Mouse (Mus musculus): ENCODE results near the gene Gmppa. TPM values are rescaled to one million over a fixed set of nuclear protein-coding genes. Genes with fewer than 3 reads are reported as not detected.
A peak's percentile ranks its signal among the peaks of the same experiment; 100 is the strongest.

The Gmppa gene
- total RNA-seq, 1 experiment from 2014 or later = 39.2 TPM

- ATAC-seq (replicated peaks; ENCODE audit: insufficient number of reproducible peaks, low FRiP score, low TSS enrichment, poor library complexity, severe bottlenecking) = peak; percentile 24
Measured at GRCm38 (mm10) chr1:75477264-75477965, 41.7 kb downstream of the Gmppa start.

DNA sequence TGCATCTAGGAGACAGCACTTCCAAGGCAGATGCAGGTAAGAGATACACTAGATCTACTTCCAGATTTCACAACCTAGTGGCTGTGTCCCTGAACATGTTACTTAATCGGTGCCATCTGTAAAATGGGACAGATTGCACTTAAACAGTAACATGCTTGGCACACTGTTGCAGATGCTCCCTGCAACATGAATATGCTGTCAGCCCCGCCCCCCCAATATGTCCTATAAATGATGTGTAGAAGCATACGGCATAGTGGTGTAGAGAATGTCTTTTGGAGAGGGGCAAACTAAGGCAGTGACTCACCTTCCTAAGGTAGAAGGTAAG is 42.2 kb downstream of the Gmppa start:
- no peak for ATAC-seq (replicated peaks; ENCODE audit: insufficient number of reproducible peaks, low FRiP score, low TSS enrichment, poor library complexity, severe bottlenecking)

DNA sequence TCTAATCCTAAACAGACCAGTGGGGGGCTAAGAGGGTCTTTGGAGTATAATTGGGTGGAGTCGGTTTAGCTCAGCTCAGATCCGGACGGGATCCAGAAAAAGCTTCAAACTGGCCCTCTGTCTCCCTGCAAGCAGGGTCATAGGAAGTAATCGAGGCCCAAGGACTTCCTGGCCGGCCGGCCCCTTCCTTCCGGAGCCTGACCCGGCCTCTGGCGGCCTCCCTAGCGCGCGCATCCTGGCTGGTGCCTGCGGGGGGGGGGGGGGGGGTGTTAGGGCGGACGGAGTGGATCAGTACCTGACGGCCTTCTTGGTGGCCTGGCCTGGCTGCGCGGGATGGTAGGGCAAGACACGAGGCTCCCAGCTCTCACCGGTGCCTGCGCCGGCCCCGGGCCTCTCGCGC is 42.8 kb downstream of the Gmppa start:
- no peak for ATAC-seq (replicated peaks; ENCODE audit: insufficient number of reproducible peaks, low FRiP score, low TSS enrichment, poor library complexity, severe bottlenecking)

GRCm38 (mm10) chr1:75478916-75479634 is 43.3 kb downstream of the Gmppa start, which contains the start of the genes Chpf and Tmem198:
Gene Chpf, minus strand, starts transcription at chr1:75479307.
Gene Tmem198, plus strand, starts transcription at chr1:75479532.
- ATAC-seq (replicated peaks; ENCODE audit: insufficient number of reproducible peaks, low FRiP score, low TSS enrichment, poor library complexity, severe bottlenecking) = peak; percentile 85

- no peak for ATAC-seq (replicated peaks; ENCODE audit: insufficient number of reproducible peaks, low FRiP score, low TSS enrichment, poor library complexity, severe bottlenecking)
Measured at GRCm38 (mm10) chr1:75479635-75479989, 43.9 kb downstream of the Gmppa start.

- no peak for ATAC-seq (replicated peaks; ENCODE audit: insufficient number of reproducible peaks, low FRiP score, low TSS enrichment, poor library complexity, severe bottlenecking)
Measured at GRCm38 (mm10) chr1:75480036-75480435, 44.3 kb downstream of the Gmppa start.

- no peak for ATAC-seq (replicated peaks; ENCODE audit: insufficient number of reproducible peaks, low FRiP score, low TSS enrichment, poor library complexity, severe bottlenecking)
Measured at GRCm38 (mm10) chr1:75480735-75481134, 45.0 kb downstream of the Gmppa start.

GRCm38 (mm10) chr1:75486561-75486960 is 50.8 kb downstream of the Gmppa start:
- no peak for ATAC-seq (replicated peaks; ENCODE audit: insufficient number of reproducible peaks, low FRiP score, low TSS enrichment, poor library complexity, severe bottlenecking)

DNA sequence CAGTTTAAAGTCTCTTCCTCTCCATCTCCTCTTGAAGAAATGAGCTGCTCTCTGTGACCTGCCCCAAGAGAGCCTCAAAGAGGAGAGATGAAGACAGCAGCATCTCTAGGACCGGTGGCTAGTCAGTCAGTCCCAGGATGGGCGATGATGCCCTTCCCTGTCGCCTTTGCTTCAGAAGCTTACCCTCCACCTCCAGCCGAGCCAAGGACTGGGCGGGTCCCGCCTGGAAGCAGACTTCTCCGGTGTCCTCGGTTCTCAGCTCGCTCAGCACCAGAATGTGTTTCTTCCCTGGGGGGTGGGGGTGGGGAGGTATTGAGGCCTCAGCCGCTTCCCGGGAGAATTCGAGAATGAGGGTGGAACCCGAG is 51.3 kb downstream of the Gmppa start:
- no peak for ATAC-seq (replicated peaks; ENCODE audit: insufficient number of reproducible peaks, low FRiP score, low TSS enrichment, poor library complexity, severe bottlenecking)

DNA sequence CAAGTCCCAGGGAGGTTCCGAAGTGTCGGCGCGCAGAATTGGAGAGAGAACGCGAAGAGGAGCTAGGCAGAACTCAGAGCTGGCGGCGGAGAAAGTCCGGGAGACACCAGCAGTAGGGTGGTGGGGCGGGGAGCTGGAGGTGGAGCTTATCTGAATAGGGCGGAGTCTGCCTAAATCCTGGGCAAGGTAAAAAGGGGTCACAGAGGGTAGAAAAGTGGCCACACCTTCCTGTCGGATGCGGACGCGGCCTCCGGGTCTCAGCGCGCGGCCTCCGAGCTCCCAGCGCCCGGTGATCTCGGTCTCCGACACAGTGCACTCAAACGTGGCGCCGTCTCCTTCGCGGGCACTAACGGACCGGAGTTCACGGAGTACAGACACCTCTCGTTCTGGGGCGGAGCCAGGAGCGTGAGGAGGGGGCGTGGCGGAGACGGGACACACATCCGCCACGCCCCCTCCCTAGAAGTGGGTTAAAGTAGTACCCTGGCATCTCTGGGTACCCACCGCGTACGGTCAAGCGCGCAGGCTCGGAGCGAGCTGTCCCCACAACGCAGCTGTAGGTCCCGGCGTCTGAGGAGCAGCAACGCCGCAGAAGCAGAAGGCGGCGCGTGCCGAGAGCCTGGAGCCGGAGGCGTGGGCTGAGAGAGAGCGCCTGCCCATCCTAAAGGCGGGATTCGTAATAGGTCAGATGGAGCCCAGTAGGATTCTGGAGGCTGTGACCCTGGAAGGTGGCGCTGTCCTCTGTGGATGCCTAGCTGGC is 51.9 kb downstream of the Gmppa start:
- no peak for ATAC-seq (replicated peaks; ENCODE audit: insufficient number of reproducible peaks, low FRiP score, low TSS enrichment, poor library complexity, severe bottlenecking)

GRCm38 (mm10) chr1:75490785-75491551 is 55.2 kb downstream of the Gmppa start:
- ATAC-seq (replicated peaks; ENCODE audit: insufficient number of reproducible peaks, low FRiP score, low TSS enrichment, poor library complexity, severe bottlenecking) = no peak

- ATAC-seq (replicated peaks; ENCODE audit: insufficient number of reproducible peaks, low FRiP score, low TSS enrichment, poor library complexity, severe bottlenecking) = no peak
Measured at GRCm38 (mm10) chr1:75492579-75493170, 56.9 kb downstream of the Gmppa start.

Other genes starting within 250 kb of the Gmppa start
- 23.7 to 43.4 TPM (median 31.6 TPM) in 3 replicates for gene Ankzf1, start 243.8 kb upstream of the Gmppa start, total RNA-seq (2017)
- 14.6 to 21.0 TPM (median 20.4 TPM) in 3 replicates for gene Atg9a, start 243.7 kb upstream of the Gmppa start, total RNA-seq (2017)
- gene Glb1l, start 225.1 kb upstream of the Gmppa start, total RNA-seq (2017) = 9.2 to 12.8 TPM (median 9.2 TPM) in 3 replicates
- gene Stk16, start 225.1 kb upstream of the Gmppa start, total RNA-seq (2017) = 35.5 to 62.5 TPM (median 42.0 TPM) in 3 replicates
- gene Tuba4a, start 216.1 kb upstream of the Gmppa start, total RNA-seq (2017) = 55.7 to 63.9 TPM (median 58.5 TPM) in 3 replicates
- not detected in 3 replicates for gene A630095N17Rik, start 203.8 kb upstream of the Gmppa start, total RNA-seq (2017)
- gene Dnajb2, start 199.5 kb upstream of the Gmppa start, total RNA-seq (2017) = 22.6 to 64.3 TPM (median 30.7 TPM) in 3 replicates
- gene Ptprn, start 171.4 kb upstream of the Gmppa start, total RNA-seq (2017) = not detected in 3 replicates
- gene Resp18, start 157.5 kb upstream of the Gmppa start, total RNA-seq (2017) = not detected in 3 replicates
- 24.0 to 37.3 TPM (median 32.1 TPM) in 3 replicates for gene Dnpep, start 117.9 kb upstream of the Gmppa start, total RNA-seq (2017)
- gene Des, start 75.6 kb upstream of the Gmppa start, total RNA-seq (2017) = not detected in 3 replicates
- gene Speg, start 60.6 kb upstream of the Gmppa start, total RNA-seq (2017) = 0.49 TPM in 1 of 3 replicates, not detected in the others
- not detected in 3 replicates for gene Asic4, start 14.5 kb downstream of the Gmppa start, total RNA-seq (2017)
- 3.6 to 11.4 TPM (median 4.3 TPM) in 3 replicates for gene Chpf, start 43.4 kb downstream of the Gmppa start, total RNA-seq (2017)
- gene Tmem198, start 43.6 kb downstream of the Gmppa start, total RNA-seq (2017) = 0.21 to 3.7 TPM (median 0.86 TPM) in 3 replicates
- not detected in 3 replicates for gene Obsl1, start 70.5 kb downstream of the Gmppa start, total RNA-seq (2017)
- gene Inha, start 71.1 kb downstream of the Gmppa start, total RNA-seq (2017) = not detected in 3 replicates
- 19.2 to 30.0 TPM (median 26.6 TPM) in 3 replicates for gene Stk11ip, start 85.6 kb downstream of the Gmppa start, total RNA-seq (2017)
- 0.21 TPM in 1 of 3 replicates, not detected in the others for gene Slc4a3, start 110.3 kb downstream of the Gmppa start, total RNA-seq (2017)